Mouse (Mus musculus): ENCODE data around the gene Pla2g4b. TPM values are rescaled to one million over a fixed set of nuclear protein-coding genes. Genes with fewer than 3 reads are reported as not detected.
A peak's percentile ranks its signal among the peaks of the same experiment; 100 is the strongest.

Pla2g4b gene
- polyA plus RNA-seq, 1 experiment from 2014 or later, result 1.0 TPM

DNA sequence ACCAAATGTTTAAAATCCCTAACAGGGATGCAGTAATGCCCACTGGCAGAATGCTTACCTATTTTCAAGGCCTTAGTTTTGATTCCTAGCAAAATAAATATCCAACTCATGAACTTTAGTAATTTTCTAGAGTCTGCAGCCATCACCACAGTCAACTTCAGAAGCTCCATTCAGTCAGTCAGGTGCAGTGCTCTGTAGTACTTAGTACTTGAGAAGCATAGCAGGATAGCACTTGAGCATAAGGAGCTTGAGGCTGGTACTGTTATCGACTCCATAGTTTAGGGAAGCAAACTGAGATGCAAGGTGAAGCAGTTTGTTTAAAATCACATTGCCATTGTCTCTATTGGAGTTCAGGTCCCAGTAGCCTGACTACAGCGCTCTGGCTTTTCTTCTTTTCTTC is 33.5 kb upstream of the Pla2g4b start:
- Histone ChIP-seq H3K36me3 (peaks cover 6% of the 10 kb centered on the region; the same call in 1 of the 2 replicates), H3K27ac (no peak overlapping the region), H3K4me1 (peaks cover 20% of the 10 kb centered on the region), H3K4me3 (no peak overlapping the region), H3K9me3 (no peaks in the 10 kb centered on the region), H3K4me2 (no peak overlapping the region), H3K27me3 (no peaks in the 10 kb centered on the region), H3K9ac (no peak overlapping the region)
- WGBS, result 81% methylated on average over 2 of the region's 2 CpGs
- ATAC-seq (ENCODE audit: borderline replicate concordance, extremely low read depth, low FRiP score, low TSS enrichment), result no peak

DNA sequence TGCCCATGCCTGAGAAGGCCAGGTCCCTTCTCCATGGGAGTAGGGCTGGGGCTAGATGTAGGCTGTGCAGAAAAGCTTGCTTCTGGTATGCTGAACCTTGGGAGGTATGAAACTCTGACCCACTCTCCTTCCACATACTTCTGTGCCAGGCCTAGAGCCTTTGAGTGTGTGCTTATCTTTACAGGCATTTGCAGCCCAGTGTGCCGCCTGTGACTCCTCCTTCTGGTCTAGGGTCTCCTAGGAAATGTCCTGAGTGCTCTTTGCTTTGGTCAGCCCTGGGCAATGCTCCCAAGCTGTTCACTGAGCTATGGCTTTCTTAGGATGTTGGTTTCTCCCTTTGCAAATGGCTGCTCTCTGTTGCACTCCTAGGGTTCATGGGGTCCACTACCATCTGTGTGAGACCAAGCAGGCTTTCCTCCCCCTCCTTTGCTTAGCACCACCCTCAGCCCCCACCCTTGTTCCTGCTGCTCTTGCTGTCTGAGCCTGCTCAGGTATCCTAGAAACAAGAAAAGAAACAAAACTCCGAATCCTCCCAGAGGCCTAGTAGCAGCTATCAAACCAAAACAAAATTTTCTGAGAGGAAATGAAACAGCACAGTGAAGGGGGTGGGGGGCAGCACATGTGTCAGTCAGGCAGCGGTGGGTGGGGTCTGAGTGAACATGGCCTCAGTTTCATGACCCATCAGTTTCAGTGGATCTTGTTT is 32.2 kb upstream of the Pla2g4b start:
- peak overlapping the region; percentile 51 for H3K27ac ChIP-seq
- no peaks in the 10 kb centered on the region for H3K9me3 ChIP-seq
- 50% methylated on average over 3 of the region's 3 CpGs for WGBS
- H3K4me2 ChIP-seq, result no peak overlapping the region
- peaks cover 7% of the 10 kb centered on the region for H3K4me1 ChIP-seq
- H3K4me3 ChIP-seq, result no peak overlapping the region
- peaks cover 6% of the 10 kb centered on the region; the same call in 1 of the 2 replicates for H3K36me3 ChIP-seq
- H3K9ac ChIP-seq, result no peak overlapping the region
- no peaks in the 10 kb centered on the region for H3K27me3 ChIP-seq
- ATAC-seq (ENCODE audit: borderline replicate concordance, extremely low read depth, low FRiP score, low TSS enrichment), result peak; percentile 71

- Histone ChIP-seq H3K27me3 (no peaks in the 10 kb centered on the region), H3K9me3 (no peaks in the 10 kb centered on the region), H3K36me3 (peaks cover 6% of the 10 kb centered on the region; the same call in 1 of the 2 replicates), H3K9ac (no peak overlapping the region), H3K27ac (peak overlapping the region; percentile 51; the same call in 1 of the 2 replicates), H3K4me1 (peaks cover 3% of the 10 kb centered on the region; the same call in 1 of the 2 replicates), H3K4me2 (no peak overlapping the region), H3K4me3 (no peak overlapping the region)
- WGBS, result 71% methylated on average over 4 of the region's 4 CpGs
- no peak for ATAC-seq (ENCODE audit: borderline replicate concordance, extremely low read depth, low FRiP score, low TSS enrichment)
Observed at GRCm38 (mm10) chr2:120001956-120002355, 31.3 kb upstream of the Pla2g4b start.

GRCm38 (mm10) chr2:120003970-120004369 is 29.2 kb upstream of the Pla2g4b start:
- no peak for ATAC-seq (ENCODE audit: borderline replicate concordance, extremely low read depth, low FRiP score, low TSS enrichment)
- Histone ChIP-seq H3K4me1 (peaks cover 3% of the 10 kb centered on the region; the same call in 1 of the 2 replicates), H3K9me3 (no peaks in the 10 kb centered on the region), H3K4me2 (no peak overlapping the region), H3K27ac (no peak overlapping the region), H3K27me3 (no peaks in the 10 kb centered on the region), H3K36me3 (peaks cover 1% of the 10 kb centered on the region; the same call in 1 of the 2 replicates), H3K9ac (no peak overlapping the region), H3K4me3 (no peak overlapping the region)
- WGBS, result 81% methylated on average over 2 of the region's 2 CpGs

GRCm38 (mm10) chr2:120006696-120007095 is 26.5 kb upstream of the Pla2g4b start:
- H3K9me3 ChIP-seq, result no peaks in the 10 kb centered on the region
- WGBS, result 96% methylated on average over 7 of the region's 7 CpGs
- H3K27ac ChIP-seq, result no peak overlapping the region
- H3K36me3 ChIP-seq, result no peaks in the 10 kb centered on the region
- no peak overlapping the region for H3K9ac ChIP-seq
- H3K4me2 ChIP-seq, result no peak overlapping the region
- no peak overlapping the region for H3K4me3 ChIP-seq
- H3K27me3 ChIP-seq, result no peaks in the 10 kb centered on the region
- H3K4me1 ChIP-seq, result no peaks in the 10 kb centered on the region
- ATAC-seq (ENCODE audit: borderline replicate concordance, extremely low read depth, low FRiP score, low TSS enrichment), result no peak

DNA sequence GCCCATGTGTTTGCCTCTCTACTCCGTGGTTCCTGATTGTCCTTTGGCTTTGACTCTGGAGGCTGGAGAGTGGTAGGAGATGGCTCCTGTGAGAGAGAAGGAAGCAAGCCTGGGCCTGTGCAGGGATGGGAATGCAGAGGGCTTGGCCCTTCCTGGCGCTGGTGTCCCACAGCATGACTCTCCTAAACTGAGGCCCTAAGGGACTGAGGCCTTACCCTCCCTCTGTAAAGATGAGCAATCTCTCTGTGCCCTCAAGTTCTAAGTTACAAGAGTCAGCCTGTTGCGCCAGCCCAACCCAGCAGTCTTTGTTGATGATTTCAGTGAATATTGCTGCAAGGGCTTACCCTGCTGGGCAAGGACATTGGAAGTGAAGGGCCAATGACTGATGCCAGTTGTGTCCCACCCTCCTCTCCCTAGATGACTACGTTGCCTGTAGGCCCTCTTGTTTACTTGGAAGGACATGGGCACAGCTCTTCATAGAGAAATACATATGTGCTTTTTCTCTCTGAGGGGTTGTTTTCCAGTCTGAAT is 25.5 kb upstream of the Pla2g4b start:
- ATAC-seq (ENCODE audit: borderline replicate concordance, extremely low read depth, low FRiP score, low TSS enrichment), result no peak
- H3K4me1 ChIP-seq, result no peaks in the 10 kb centered on the region
- H3K27ac ChIP-seq, result no peak overlapping the region
- H3K4me2 ChIP-seq, result no peak overlapping the region
- no peaks in the 10 kb centered on the region for H3K27me3 ChIP-seq
- WGBS, result 81% methylated on average over 4 of the region's 4 CpGs
- H3K9ac ChIP-seq, result no peak overlapping the region
- H3K9me3 ChIP-seq, result no peaks in the 10 kb centered on the region
- H3K4me3 ChIP-seq, result no peak overlapping the region
- H3K36me3 ChIP-seq, result no peaks in the 10 kb centered on the region

GRCm38 (mm10) chr2:120008672-120009071 is 24.5 kb upstream of the Pla2g4b start:
- no peaks in the 10 kb centered on the region for H3K4me1 ChIP-seq
- H3K4me3 ChIP-seq, result no peak overlapping the region
- H3K36me3 ChIP-seq, result no peaks in the 10 kb centered on the region
- 48% methylated on average over 4 of the region's 4 CpGs for WGBS
- H3K4me2 ChIP-seq, result no peak overlapping the region
- H3K9ac ChIP-seq, result no peak overlapping the region
- no peaks in the 10 kb centered on the region for H3K27me3 ChIP-seq
- no peak for ATAC-seq (ENCODE audit: borderline replicate concordance, extremely low read depth, low FRiP score, low TSS enrichment)
- no peaks in the 10 kb centered on the region for H3K9me3 ChIP-seq
- no peak overlapping the region for H3K27ac ChIP-seq

DNA sequence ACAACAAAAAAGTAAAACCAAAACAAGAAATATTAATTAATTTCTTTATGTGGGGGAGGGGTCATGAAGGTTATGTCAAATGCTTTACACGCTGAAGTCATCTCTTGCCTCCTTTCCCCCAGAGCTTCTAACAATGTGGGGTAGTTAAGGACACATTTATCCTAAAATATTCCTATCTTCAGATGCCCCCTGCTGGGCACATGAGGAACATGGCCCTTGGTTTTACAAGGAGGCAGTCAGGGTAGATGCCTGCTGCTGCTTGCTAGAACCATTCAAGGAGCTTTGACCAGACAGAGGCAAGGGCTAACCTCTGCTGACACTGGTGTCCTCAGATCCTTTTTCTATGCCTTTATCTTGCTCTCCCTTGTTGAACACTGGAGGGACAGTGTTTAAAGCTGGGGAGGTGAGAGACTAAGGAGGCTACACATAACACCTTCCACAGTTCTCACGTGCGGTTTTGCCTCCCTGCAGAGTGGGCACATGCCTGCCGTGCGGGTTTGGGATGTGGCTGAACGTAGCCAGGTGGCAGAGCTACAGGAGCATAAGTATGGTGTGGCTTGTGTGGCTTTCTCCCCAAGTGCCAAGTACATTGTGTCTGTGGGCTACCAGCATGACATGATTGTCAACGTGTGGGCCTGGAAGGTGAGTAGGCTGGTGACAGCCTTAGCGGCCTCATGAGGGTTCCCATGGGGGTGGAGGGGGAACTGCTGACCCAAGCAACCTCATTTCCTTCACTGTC is 21.6 kb upstream of the Pla2g4b start:
- 74% methylated on average over 8 of the region's 8 CpGs for WGBS
- Histone ChIP-seq H3K27me3 (no peaks in the 10 kb centered on the region), H3K9ac (no peak overlapping the region), H3K4me1 (no peaks in the 10 kb centered on the region), H3K4me2 (no peak overlapping the region), H3K9me3 (no peaks in the 10 kb centered on the region), H3K36me3 (peaks cover 10% of the 10 kb centered on the region; the same call in 1 of the 2 replicates), H3K4me3 (no peak overlapping the region), H3K27ac (no peak overlapping the region)
- peak; percentile 27; the same call in 1 of the 2 replicates for ATAC-seq (ENCODE audit: borderline replicate concordance, extremely low read depth, low FRiP score, low TSS enrichment)

DNA sequence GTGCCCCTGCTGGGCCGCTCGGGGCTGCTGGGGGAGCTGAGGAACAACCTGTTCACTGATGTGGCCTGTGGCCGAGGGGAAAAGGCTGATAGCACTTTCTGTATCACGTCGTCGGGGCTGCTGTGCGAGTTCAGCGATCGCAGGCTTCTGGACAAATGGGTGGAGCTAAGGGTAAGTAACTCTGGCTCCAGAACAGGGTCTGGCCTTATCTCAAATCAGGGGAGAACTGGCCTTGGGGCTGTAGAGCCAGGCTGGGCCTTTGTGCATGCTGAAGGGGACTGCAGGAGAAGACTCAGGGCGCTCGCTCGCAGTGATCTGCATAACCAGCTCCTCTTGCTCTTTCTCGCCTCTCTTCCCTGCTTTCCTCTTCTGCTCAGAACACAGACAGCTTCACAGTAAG is 20.3 kb upstream of the Pla2g4b start:
- no peak for ATAC-seq (ENCODE audit: borderline replicate concordance, extremely low read depth, low FRiP score, low TSS enrichment)
- Histone ChIP-seq H3K27me3 (no peaks in the 10 kb centered on the region), H3K9me3 (no peaks in the 10 kb centered on the region), H3K36me3 (peaks cover 19% of the 10 kb centered on the region; the same call in 1 of the 2 replicates), H3K4me2 (no peak overlapping the region), H3K4me3 (no peak overlapping the region), H3K9ac (no peak overlapping the region), H3K4me1 (no peaks in the 10 kb centered on the region), H3K27ac (no peak overlapping the region)
- 74% methylated on average over 13 of the region's 13 CpGs for WGBS

DNA sequence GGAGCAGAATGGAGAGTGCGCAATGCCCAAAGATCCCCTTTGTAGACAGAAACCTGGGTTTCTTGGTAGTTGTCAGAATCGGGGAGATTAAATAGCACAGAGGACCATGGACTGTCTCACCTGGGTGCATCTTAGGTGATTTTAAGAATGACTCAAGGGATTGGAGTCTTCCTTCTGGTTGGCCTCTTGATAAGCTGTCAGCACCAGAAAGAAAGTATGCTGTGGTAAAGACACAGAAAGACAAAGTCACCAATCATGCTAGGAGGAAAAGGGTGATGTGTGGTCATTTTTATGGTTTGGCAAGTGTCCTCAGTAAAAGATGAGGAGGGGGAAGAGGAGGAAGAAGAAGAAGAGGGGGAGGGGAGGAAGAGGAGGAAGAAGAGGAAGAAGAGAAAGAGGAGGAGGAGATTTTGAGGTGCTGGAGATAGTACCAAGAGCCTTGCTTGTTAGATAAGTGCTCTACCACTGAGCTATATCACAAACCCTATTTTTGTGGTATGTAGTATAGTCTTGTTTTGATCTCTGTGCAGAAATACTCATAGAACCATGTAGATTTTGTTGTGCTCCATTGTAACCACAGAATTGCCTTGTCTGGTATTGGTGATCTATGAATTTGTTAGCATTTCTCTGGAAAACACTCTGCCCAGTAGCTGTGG is 19.3 kb upstream of the Pla2g4b start:
- no peak overlapping the region for H3K9ac ChIP-seq
- H3K4me2 ChIP-seq, result no peak overlapping the region
- ATAC-seq (ENCODE audit: borderline replicate concordance, extremely low read depth, low FRiP score, low TSS enrichment), result no peak
- 89% methylated on average over 2 of the region's 2 CpGs for WGBS
- no peak overlapping the region for H3K4me3 ChIP-seq
- no peak overlapping the region for H3K27ac ChIP-seq
- no peaks in the 10 kb centered on the region for H3K27me3 ChIP-seq
- peaks cover 22% of the 10 kb centered on the region; the same call in 1 of the 2 replicates for H3K36me3 ChIP-seq
- H3K9me3 ChIP-seq, result no peaks in the 10 kb centered on the region
- H3K4me1 ChIP-seq, result no peaks in the 10 kb centered on the region

DNA sequence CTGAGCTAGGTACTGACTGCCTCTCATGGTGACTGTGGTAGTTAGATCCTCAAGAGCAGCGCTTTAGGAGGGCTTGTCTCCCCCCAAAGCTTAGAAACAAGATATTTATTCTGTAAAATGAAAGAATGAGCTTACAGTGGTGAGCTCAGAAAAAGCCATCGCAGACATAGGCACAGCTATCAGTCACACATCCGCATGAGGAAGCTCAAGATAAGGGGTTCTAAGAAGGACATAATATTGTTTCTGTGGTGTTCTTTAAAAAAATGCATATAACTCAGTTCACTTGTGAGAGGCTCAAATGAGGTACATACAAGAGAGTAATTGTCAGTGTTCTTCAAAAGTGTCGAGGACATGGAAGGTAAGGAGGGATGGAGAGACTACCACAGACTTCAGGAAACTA is 17.3 kb upstream of the Pla2g4b start:
- H3K4me1 ChIP-seq, result no peaks in the 10 kb centered on the region
- H3K9me3 ChIP-seq, result no peaks in the 10 kb centered on the region
- peaks cover 37% of the 10 kb centered on the region; the same call in 1 of the 2 replicates for H3K36me3 ChIP-seq
- H3K27me3 ChIP-seq, result no peaks in the 10 kb centered on the region
- 86% methylated on average over 4 of the region's 4 CpGs for WGBS
- H3K4me3 ChIP-seq, result no peak overlapping the region
- H3K9ac ChIP-seq, result no peak overlapping the region
- ATAC-seq (ENCODE audit: borderline replicate concordance, extremely low read depth, low FRiP score, low TSS enrichment), result no peak
- no peak overlapping the region for H3K27ac ChIP-seq
- H3K4me2 ChIP-seq, result no peak overlapping the region
